Mouse (Mus musculus) ES-Bruce4 (cell line): ENCODE results near the gene Ankrd12. TPM values are rescaled to one million over a fixed set of nuclear protein-coding genes. Genes with fewer than 3 reads are reported as not detected.
A peak's percentile ranks its signal among the peaks of the same experiment; 100 is the strongest.
"Not testable (repeated sequence)": the region's sequence is repeated elsewhere in the genome, so short reads cannot be mapped to it uniquely, and the experiment has no call there.

Source experiments
- H3K27ac ChIP-seq: 2 replicates; pipeline ENCODE4 v1.5.1; 2012; ENCODE audit warnings: low read length, inconsistent platforms; ENCODE audit not compliant: insufficient read depth
- H3K27me3 ChIP-seq: 2 replicates; pipeline ENCODE4 v1.6.1; 2012; ENCODE audit warnings: mild to moderate bottlenecking, low read length, inconsistent platforms; ENCODE audit not compliant: control insufficient read depth, poor library complexity, insufficient read depth, severe bottlenecking
- H3K36me3 ChIP-seq: 2 replicates; pipeline ENCODE4 v1.6.1; 2012; ENCODE audit warnings: inconsistent platforms, mild to moderate bottlenecking, low read length, moderate library complexity; ENCODE audit not compliant: control insufficient read depth, poor library complexity, insufficient read depth, severe bottlenecking
- H3K4me1 ChIP-seq: one replicate; pipeline ENCODE4 v1.8.1; 2011; ENCODE audit warnings: low read length; ENCODE audit not compliant: control insufficient read depth, insufficient read depth
- H3K4me3 ChIP-seq: 2 replicates; pipeline ENCODE4 v1.5.1; 2011; ENCODE audit warnings: low read depth, mild to moderate bottlenecking, low read length
- H3K9ac ChIP-seq: 2 replicates; pipeline ENCODE4 v1.6.1; 2012; ENCODE audit warnings: low read depth, mild to moderate bottlenecking, inconsistent platforms; ENCODE audit not compliant: poor library complexity, severe bottlenecking
- H3K9me3 ChIP-seq: replicated peaks from 2 replicates; pipeline ENCODE4 v1.6.1; 2012; ENCODE audit warnings: mild to moderate bottlenecking, low read length, inconsistent platforms; ENCODE audit not compliant: control insufficient read depth, poor library complexity, insufficient read depth, severe bottlenecking
- CTCF ChIP-seq: IDR thresholded peaks from one replicate; pipeline ENCODE4 v1.8.1; 2011; ENCODE audit warnings: low read depth, low read length
- EP300 ChIP-seq: IDR thresholded peaks from 2 replicates; pipeline ENCODE4 v1.6.1; 2011; ENCODE audit warnings: low read depth, low read length; ENCODE audit not compliant: insufficient read depth
- POLR2A ChIP-seq: IDR thresholded peaks from one replicate; pipeline ENCODE4 v1.8.1; 2011; ENCODE audit warnings: low read length; ENCODE audit not compliant: insufficient read depth
- polyA plus RNA-seq: library from polyadenylated mRNA; stranded (reverse); fragments of >200 nt; gene quantifications from 2 replicates; pipeline ENCODE4 v1.2.4, GENCODE M21; 2011; ENCODE audit warnings: low read depth; ENCODE audit not compliant: missing spikeins, insufficient read depth, insufficient read length

Gene Ankrd12
- polyA plus RNA-seq, 1 experiment = 21.8 TPM

DNA sequence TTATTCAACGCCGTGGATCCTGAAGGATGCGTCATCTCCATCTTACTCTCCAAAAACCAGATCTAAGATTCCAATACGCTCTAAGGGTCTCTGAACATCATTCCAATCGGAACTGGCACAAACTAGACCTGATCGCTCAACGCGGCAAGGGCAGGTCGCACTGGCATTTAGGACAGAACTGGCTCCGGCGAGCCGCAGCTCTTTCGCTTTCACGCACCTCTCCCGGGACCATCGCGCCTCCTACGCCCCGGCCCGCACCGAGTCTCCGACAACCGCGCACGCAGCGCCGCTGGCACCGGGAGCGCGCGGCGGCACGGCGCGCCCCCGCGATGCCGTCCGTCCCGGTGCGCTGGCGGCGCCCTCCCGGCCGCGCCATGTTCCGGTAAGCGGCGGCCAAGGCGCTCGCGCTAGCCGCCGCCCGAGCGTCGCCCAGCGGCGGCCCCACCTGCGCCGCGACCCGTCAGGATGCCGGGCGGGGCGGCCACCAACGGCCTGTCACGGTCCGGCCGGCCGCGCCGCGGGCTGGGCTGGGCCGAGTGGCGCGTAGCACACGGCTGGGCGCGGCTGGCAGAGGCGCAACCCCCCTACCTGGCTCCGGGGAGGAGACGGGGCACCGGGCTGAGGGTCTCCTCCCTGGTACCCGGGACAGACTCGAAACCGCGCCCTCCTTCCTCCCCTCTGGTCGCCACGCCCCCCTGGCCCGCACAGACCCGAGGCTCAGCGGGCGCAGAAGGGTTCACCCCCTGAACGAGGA, 538 bp downstream of the Ankrd12 start:
- Histone ChIP-seq H3K36me3 (peaks cover 15% of the 10 kb centered on the region), H3K4me1 (no peaks in the 10 kb centered on the region), H3K4me3 (peak overlapping the region; percentile 85), H3K27ac (0 out of 2 replicates have a peak overlapping the region, but pooled peaks have one; percentile 20), H3K27me3 (peaks cover 3% of the 10 kb centered on the region; the same call in 1 of the 2 replicates), H3K9ac (peak overlapping the region; percentile 96), H3K9me3 (no peaks in the 10 kb centered on the region)
- TF ChIP-seq CTCF (no peak), EP300 (no peak), POLR2A (no peak)

DNA sequence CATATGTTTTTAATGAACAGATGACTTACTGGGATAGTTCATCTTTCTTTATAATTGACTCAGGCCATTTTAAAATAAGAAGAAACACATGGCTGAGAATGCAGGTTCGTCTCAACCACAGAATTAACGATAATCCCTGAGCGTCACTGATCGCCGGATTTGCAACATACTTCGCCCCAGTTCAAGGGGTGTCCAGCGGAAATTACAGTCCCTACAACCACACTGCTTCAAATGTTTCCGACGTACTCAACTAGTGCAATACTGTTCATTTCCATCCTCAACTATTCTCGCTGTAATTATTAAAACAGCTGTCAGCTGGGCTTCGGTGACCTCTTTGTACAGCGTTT, 1.1 kb downstream of the Ankrd12 start:
- H3K9ac ChIP-seq = peak overlapping the region; percentile 96

DNA sequence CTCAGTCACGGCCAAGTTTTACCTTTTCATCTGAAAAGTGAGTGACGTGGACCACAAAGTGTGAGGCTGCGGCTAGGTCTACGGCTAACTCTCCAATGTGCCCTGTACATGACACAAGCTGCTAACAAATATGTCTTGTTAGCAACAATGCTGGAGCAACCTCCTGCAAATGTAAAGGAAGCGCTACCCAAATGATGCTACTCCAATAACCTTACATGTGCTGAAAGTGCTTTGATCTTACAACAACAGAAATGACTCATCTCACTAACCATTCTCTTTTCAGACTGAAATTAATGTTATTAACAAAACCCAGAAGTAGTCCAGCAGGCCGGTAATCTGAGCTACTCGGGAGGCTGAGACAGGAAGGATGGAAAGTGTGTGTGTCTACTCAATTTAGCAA, 2.9 kb downstream of the Ankrd12 start:
- H3K36me3 ChIP-seq = no peaks in the 10 kb centered on the region; the same call in 1 of the 2 replicates
- H3K27me3 ChIP-seq = peaks cover 3% of the 10 kb centered on the region; the same call in 1 of the 2 replicates
- no peak for TF ChIP-seq POLR2A
- no peak for TF ChIP-seq EP300
- TF ChIP-seq CTCF = no peak
- H3K9ac ChIP-seq = no peak overlapping the region
- no peaks in the 10 kb centered on the region for H3K9me3 ChIP-seq
- no peak overlapping the region for H3K27ac ChIP-seq
- no peaks in the 10 kb centered on the region for H3K4me1 ChIP-seq
- no peak overlapping the region for H3K4me3 ChIP-seq

More for the DNA sequence above, 1.1 kb downstream of the Ankrd12 start:
- Histone ChIP-seq H3K36me3 (peaks cover 11% of the 10 kb centered on the region), H3K27me3 (peaks cover 3% of the 10 kb centered on the region; the same call in 1 of the 2 replicates), H3K4me1 (no peaks in the 10 kb centered on the region), H3K9me3 (no peaks in the 10 kb centered on the region), H3K27ac (no peak overlapping the region), H3K4me3 (peak overlapping the region; percentile 85)
- TF ChIP-seq EP300 = no peak
- no peak for TF ChIP-seq CTCF
- no peak for TF ChIP-seq POLR2A

DNA sequence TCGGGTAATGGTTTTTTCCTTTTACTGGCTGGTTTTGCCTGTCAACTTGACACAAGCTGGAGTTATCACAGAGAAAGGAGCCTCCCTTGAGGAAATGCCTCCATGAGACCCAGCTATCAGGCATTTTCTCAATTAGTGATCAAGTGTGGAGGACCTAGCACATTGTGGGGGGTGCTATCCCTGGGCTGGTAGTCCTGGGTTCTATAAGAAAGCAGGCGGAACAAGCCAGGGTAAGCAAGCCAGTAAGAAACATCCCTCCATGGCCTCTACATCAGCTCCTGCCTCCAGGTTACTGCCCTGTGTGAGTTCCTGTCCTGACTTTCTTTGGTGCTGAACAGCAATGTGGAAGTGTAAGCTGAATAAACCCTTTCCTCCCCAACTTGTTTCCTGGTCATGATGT, 7.9 kb downstream of the Ankrd12 start:
- H3K27ac ChIP-seq, H3K36me3 ChIP-seq, H3K9me3 ChIP-seq, H3K4me1 ChIP-seq, H3K27me3 ChIP-seq, H3K4me3 ChIP-seq, H3K9ac ChIP-seq: not testable (repeated sequence)

DNA sequence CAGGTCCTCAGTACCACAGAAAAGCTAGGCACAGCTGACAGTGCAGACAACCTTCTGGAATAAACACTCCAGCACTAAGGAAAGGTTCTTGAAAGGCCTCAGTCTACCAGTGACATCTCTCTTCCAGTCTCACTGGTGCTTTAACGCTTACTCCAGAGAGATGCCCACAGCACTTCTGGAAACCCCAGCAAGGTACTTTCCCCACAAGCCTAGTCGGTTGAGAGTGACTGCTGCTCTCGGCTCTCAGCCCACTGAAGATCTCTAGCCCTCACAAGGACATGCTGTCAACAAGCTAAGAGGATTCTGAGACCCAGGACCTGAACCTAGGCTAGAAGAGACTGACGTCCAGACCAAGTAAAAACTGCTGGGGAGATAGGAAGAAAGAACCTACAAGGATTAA, 11.8 kb downstream of the Ankrd12 start:
- TF ChIP-seq CTCF (no peak), EP300 (no peak), POLR2A (no peak)
- Histone ChIP-seq H3K27ac (no peak overlapping the region), H3K36me3 (no peaks in the 10 kb centered on the region), H3K9ac (no peak overlapping the region), H3K9me3 (no peaks in the 10 kb centered on the region), H3K27me3 (no peaks in the 10 kb centered on the region), H3K4me1 (no peaks in the 10 kb centered on the region), H3K4me3 (no peak overlapping the region)

DNA sequence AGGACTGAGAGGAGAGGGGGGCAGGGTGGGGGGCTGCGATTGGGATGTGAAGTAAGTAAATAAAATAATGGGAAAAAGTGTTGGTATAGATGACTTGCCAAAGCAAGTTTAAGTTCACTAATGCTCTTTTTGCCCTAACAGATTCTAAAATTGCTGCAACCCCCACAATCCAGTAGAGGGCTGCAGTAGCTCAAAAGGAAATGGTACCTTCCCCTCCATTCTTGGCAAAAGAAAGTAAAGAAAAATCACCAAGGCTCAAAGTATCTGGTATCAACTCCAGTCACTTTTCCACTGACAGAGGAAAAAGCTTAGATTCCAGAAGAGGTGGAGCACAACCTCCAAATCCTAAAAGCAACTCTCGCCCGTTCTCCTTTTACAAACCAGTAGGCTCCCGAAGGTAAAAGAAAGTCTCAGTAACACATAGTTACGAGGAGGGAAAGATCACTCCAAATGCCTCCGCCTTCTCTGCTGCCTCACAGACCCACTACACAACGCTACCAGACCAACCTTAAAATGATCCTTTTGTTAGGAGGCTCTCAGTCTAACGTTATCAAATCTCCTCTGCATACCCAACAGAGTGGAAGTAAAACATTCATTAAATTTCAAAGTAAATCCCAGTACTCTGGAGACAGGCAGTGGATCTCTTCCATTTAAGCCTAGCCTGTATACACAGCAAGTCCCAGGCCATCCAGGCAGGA, 15.5 kb downstream of the Ankrd12 start:
- no peaks in the 10 kb centered on the region for H3K27me3 ChIP-seq
- H3K4me1 ChIP-seq = no peaks in the 10 kb centered on the region
- no peak overlapping the region for H3K9ac ChIP-seq
- no peak overlapping the region for H3K27ac ChIP-seq
- no peak overlapping the region for H3K4me3 ChIP-seq
- TF ChIP-seq POLR2A (no peak), EP300 (no peak), CTCF (no peak)
- no peaks in the 10 kb centered on the region for H3K9me3 ChIP-seq
- H3K36me3 ChIP-seq = no peaks in the 10 kb centered on the region
